Mouse (Mus musculus) neutrophil, adult 5-6 weeks (primary cell): ENCODE measurements around the gene Prdx6b. TPM values are rescaled to one million over a fixed set of nuclear protein-coding genes. Genes with fewer than 3 reads are reported as not detected.

Source experiments
- ATAC-seq: fragments of 151-379, 151-347 bp; 2 replicates; pipeline ENCODE4 v1.8.0; 2017; ENCODE audit warnings: mild to moderate bottlenecking, moderate TSS enrichment; ENCODE audit not compliant: insufficient number of reproducible peaks, poor library complexity, low FRiP score, severe bottlenecking; ENCODE audit errors: extremely low read depth
- total RNA-seq: library from RNA; stranded (forward); fragments of 200-1000 nt; gene quantifications from 2 replicates; pipeline ENCODE4 v1.2.3, GENCODE M21; 2017

Gene Prdx6b
- total RNA-seq: 0.25 TPM in 1 of 2 replicates, not detected in the other

- no peak for ATAC-seq
Observed at GRCm38 (mm10) chr2:80292172-80292571, at the start of gene Prdx6b. Prdx6b (plus strand) TSS chr2:80292472.

DNA sequence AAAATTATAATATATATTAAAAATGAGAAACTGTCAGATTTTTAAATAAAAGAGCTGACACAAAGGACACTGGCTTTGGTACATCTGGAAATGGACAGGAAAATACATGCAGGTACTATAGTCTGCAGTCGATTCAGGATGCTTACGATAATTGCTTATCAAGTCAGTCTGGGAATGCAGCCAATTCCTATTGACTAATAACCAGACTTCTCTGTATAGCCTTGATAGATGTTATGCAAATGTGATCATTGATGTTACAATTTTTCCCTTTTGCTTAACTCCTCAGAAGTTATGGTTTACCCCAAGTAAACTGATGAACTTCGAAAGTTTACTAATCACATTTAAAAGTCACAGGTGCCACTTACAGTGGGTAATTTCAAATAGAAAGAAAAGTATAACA, 44.8 kb upstream of the Prdx6b start:
- ATAC-seq: no peak

DNA sequence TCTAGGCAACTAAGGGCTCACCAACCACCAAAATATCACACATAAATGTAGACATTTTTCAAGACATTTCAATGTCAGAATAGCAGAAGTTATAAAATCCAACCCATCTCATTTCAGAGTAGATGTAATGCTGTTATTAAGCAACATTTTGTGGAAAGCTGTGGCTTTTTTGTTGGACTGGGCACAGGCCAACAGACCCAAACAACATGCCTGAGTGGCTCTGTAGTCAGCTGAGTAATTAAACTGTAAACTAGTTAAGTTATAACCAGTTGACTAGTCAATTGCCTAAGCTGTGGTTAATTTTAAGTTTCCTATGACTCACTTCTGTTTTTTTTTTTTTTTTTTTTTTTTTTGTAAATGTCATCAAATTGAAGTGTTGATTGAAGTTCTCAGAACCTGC, 44.4 kb upstream of the Prdx6b start:
- ATAC-seq: 0 out of 2 replicates have a peak, but pooled peaks have one; percentile 46

- no peak for ATAC-seq
Observed at GRCm38 (mm10) chr2:80259888-80260672, 32.2 kb upstream of the Prdx6b start.

DNA sequence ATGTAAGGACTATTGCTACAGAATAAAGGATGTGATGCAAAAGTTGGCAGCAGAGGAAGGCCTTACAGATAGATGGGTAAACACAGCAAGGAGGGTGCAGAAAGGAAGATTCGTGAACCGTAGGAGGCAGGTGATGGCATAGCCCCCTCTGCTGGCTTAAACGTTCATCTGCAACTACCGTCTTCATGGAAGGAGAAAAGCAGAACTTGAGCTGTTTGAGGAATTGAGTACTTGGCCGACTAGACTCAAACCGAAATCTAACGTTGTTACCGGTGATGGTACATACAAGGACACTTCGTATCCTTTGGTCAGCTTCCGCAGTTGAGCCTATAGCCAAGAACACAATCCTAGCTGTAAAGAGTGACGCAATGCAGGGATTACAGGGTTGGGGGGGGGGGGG, 25.4 kb upstream of the Prdx6b start:
- peak; percentile 99 for ATAC-seq

- ATAC-seq: peak; percentile 50; the same call in 1 of the 2 replicates
Observed at GRCm38 (mm10) chr2:80268053-80268452, 24.2 kb upstream of the Prdx6b start.

- ATAC-seq: no peak
Observed at GRCm38 (mm10) chr2:80271431-80271830, 20.8 kb upstream of the Prdx6b start.

DNA sequence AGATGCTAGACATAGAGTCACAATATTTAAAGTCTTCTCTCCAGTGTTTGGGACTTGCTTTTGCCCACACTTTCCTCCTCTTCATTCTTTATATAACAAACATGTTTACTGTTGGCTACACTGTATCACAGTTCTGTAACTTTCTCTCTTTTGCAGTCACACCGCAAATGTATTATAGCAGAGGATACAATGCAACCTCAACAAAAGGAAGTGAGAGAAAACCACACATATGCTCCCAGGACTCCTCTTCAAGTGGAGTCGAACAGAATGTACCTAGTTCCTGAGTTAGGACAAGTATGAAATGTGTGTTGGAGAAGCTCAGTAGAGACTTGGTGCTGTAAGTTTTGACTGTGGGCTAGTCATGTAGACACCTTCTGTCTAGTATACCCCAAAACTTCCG, 19.2 kb upstream of the Prdx6b start:
- ATAC-seq: no peak

DNA sequence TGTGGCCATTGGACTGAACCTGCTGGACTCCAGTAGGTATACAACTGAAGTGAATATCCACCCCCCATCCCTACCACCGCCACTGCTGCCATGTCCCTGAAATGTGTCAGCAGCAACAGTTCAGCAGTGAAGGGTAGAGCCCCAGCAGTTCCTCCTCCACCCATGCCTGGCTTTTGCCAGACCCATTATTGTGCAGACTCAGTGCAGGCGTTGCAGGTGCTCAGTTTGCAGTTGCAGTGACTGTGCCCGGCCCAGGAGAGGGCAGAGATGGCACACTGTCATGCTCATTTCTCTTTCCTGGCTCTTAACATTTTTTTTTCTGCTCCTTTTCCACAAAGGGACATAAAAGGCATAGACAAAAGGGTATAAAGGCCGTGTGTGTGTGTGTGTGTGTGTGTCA, 18.5 kb upstream of the Prdx6b start:
- no peak for ATAC-seq

DNA sequence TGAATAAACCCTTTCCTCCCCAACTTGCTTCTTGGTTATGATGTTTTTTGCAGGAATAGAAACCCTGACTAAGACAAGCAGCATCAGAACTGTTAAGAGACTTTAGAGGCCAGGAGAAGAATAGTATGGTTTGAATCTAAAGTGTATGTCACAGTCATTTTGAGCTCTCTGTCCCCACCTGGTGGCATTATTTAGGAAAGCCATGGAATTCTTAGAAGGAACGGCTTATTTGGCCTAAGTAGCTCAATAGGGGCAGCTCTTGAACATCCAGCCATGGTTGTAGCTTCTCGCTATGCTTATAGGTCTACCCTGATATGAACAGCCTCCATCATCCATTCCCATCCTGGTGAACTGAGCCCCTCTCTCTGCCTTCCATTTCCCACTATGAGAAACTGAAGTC, 17.1 kb upstream of the Prdx6b start:
- peak; percentile 36; the same call in 1 of the 2 replicates for ATAC-seq

- ATAC-seq: no peak
Observed at GRCm38 (mm10) chr2:80282214-80282613, 10.1 kb upstream of the Prdx6b start.

- ATAC-seq: no peak
Observed at GRCm38 (mm10) chr2:80286397-80286796, 5.9 kb upstream of the Prdx6b start.

DNA sequence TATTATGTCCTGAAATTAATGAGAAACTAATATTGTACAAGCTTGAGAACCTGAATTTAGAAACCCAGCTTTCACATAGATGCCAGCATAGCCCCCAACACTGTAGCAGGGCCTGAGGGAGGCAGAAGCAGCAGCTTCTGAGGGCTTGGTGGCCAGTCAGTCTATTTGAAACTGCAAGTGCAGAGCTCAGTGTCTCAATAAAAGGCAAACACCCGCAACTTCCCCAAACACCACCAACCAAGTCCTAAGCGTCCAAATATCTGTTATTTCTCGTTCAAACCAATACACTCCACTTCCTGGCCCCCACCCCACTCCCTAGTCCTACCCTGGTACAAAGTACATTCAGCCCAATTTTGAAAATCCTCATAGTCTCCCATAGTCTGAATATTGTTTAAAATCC, 6.1 kb downstream of the Prdx6b start:
- peak; percentile 56 for ATAC-seq

DNA sequence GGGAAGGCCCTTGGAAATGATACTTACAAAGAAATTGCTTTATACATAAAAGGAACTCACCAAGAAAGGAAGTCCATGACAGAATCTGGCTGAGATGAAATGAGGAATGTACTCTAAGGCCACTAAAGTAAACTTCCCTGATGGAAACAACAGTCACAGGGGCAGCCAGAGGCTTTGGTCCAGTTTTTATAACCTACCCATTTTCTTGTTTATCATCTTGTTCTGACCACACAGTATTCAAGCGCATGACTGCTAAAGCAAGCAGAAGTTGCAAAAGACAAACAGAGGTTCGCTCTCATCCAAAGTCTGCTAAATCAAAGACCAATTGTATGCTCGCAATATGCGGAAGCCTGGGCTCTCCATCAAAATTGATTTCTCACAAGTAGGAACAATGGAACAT, 8.5 kb downstream of the Prdx6b start:
- ATAC-seq: no peak

GRCm38 (mm10) chr2:80303957-80304356, 11.7 kb downstream of the Prdx6b start:
- ATAC-seq: no peak

DNA sequence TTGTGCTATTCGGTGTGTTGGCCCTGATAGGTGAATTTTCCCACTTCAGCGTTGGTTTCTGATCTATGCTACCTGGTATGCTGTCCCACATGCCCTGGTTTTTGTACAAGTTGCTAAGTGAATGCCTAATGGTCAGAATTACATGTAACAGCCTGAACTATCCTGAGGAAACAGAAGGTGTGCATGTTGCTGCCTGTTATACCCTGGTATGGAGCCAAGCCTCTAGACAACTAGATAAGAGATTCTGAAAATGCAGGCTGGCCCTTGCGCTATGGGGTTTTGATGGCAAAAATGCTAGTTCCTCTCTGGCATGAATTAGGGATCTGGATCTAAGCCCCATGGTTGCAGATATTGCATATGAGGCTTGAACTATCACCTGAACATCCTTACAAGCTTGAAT, 15.4 kb downstream of the Prdx6b start:
- no peak for ATAC-seq

DNA sequence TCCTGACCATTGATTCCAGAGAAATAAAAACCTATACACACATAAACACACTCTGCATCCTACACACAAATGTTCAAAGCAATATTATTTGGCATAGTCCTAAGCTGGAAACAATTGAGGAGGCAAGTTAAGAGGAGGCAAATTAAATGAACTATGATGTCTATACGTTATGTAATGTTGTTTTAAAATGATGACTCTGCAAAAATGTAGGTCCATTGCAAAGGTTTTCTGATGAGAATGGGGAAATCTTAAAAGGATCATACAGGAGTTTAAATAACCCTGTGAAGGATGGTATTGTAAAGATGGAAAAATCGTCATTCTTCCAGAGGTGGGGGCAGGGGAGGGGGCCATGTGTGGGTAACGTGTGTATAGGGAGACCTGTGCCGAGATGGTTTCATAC, 17.5 kb downstream of the Prdx6b start:
- ATAC-seq: no peak

DNA sequence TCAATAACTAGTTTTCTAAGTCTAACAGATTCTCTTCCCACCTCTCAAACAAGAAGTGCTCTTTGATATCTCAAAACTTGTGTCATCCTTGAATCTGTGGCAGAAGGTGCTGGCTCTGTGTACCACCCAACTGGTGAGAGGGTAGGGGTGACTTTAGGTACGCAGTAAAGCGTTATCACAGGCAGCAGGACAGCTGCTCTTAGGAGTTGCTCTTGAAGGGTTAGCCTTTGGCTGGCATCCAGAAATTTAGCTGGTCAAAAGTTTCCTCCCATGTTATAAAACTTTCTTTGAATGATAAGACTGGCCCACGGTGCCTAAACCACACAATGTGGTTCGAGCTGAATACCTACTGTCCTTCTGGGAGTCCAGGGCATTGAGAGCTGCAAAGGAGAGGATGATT, 18.5 kb downstream of the Prdx6b start:
- ATAC-seq: no peak

- no peak for ATAC-seq
Observed at GRCm38 (mm10) chr2:80311350-80311749, 19.1 kb downstream of the Prdx6b start.

- ATAC-seq: no peak
Observed at GRCm38 (mm10) chr2:80314201-80314600, 21.9 kb downstream of the Prdx6b start.

GRCm38 (mm10) chr2:80314854-80315241, 22.6 kb downstream of the Prdx6b start:
- peak; percentile 53; the same call in 1 of the 2 replicates for ATAC-seq
